Mouse (Mus musculus): ENCODE measurements around the gene Stat5a.

GRCm38 (mm10) chr11:100883640-100884039 lies 24.5 kb downstream of the Stat5a start:
- TF ChIP-seq CTCF (IDR thresholded peaks at IDR 0.05; ENCODE audit: low read depth, low read length) (no peak), GATA1 (IDR thresholded peaks at IDR 0.05; ENCODE audit: borderline replicate concordance, low read length) (no peak), POLR2AphosphoS5 (IDR thresholded peaks at IDR 0.05; ENCODE audit: insufficient replicate concordance, low read depth, low read length) (no peak), TAL1 (conservative IDR thresholded peaks at IDR 0.05; ENCODE audit: low read depth, low read length) (no peak), GATA2 (IDR thresholded peaks at IDR 0.05; ENCODE audit: borderline replicate concordance, low read depth, low read length) (no peak)

Measured in G1E (cell line).